Mouse (Mus musculus): ENCODE measurements at regions not wholly inside any gene's neighbourhood (a gene's known extent, or its start where the extent isn't known, plus 50 kb on each side); places are given as distances from the start of the nearest gene placed in this dataset.
A peak's percentile ranks its signal among the peaks of the same experiment; 100 is the strongest.

- no peak for DNase-seq
Observed at GRCm38 (mm10) chr8:49236021-49236821, 392.5 kb upstream of the Tenm3 start.

- DNase-seq: no peak
Observed at GRCm38 (mm10) chr8:49223841-49224420, 380.2 kb upstream of the Tenm3 start.

- no peak for DNase-seq
Observed at GRCm38 (mm10) chr8:49195333-49195640, 351.5 kb upstream of the Tenm3 start.

GRCm38 (mm10) chr8:49194592-49195332 is 351.0 kb upstream of the Tenm3 start:
- DNase-seq: no peak

- DNase-seq: no peak
Observed at GRCm38 (mm10) chr8:49186853-49187252, 343.1 kb upstream of the Tenm3 start.

GRCm38 (mm10) chr8:49175386-49175785 is 331.6 kb upstream of the Tenm3 start:
- DNase-seq: no peak

- DNase-seq: no peak
Observed at GRCm38 (mm10) chr8:49174956-49175355, 331.2 kb upstream of the Tenm3 start.

GRCm38 (mm10) chr8:49159318-49159717 is 315.6 kb upstream of the Tenm3 start:
- no peak for DNase-seq

- no peak for DNase-seq
Observed at GRCm38 (mm10) chr8:49158201-49158600, 314.4 kb upstream of the Tenm3 start.

DNA sequence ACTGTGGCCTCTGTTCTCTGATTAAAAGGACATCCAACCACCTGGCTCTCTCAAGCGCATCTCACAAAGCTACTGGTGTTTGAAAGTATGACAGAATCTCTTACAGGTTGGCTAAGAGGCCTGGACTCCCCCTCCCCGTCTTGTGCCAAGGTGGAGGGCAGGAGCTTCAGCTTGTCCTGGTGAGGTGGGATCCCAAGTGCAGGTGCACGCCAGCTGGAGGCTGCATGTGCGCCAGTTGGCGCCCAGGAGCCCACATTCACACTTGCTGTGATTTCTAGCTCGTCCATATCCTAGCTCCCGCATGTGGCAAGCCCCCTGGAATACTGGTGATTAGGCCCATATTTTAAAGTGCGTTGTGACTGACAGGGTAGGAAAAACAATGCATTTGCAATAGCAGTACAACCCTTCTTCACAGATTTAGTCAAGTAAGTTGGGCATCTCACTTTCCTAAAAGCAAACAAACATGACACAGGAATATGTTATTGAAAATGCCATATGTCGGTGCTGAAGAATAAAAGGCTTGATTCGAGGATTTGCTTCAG is 292.8 kb upstream of the Tenm3 start:
- DNase-seq: no peak

GRCm38 (mm10) chr8:49109095-49109494 is 265.3 kb upstream of the Tenm3 start:
- no peak for DNase-seq

GRCm38 (mm10) chr8:49108665-49109064 is 264.9 kb upstream of the Tenm3 start:
- no peak for DNase-seq

GRCm38 (mm10) chr8:49106531-49106930 is 262.8 kb upstream of the Tenm3 start:
- no peak for DNase-seq

GRCm38 (mm10) chr8:49101156-49101555 is 257.4 kb upstream of the Tenm3 start:
- DNase-seq: no peak

DNA sequence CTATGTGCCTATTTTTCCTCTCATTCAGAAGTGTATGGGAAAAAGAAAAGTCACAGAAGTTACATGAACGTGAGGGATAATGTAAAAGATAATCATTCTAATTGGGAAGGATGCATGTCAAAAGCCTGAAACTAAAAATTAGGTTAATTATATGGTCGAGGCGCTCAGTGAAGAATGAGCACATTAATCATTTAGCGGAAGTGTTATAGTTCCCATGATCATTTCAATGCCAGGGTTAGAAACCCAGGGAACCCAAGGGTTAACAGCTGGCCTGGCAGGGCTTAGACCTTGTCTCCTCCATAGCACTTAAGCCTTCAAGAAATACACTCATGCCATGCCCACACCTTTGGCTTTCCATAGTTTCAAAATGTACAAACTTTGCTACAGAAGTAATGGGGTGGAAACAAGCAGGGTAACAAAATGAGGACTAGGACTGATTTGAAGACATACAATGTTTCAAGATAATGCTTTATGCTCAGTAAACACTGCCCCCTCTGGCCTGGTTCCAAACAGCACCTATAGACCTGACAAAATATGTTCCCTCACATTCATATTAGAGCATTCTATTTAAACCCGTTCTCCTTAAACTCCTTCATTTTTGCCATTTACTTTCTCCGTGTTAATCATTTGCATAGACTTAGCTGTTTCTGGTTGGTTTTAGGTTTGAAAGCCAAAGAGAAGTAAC is 240.6 kb upstream of the Tenm3 start:
- DNase-seq: no peak

DNA sequence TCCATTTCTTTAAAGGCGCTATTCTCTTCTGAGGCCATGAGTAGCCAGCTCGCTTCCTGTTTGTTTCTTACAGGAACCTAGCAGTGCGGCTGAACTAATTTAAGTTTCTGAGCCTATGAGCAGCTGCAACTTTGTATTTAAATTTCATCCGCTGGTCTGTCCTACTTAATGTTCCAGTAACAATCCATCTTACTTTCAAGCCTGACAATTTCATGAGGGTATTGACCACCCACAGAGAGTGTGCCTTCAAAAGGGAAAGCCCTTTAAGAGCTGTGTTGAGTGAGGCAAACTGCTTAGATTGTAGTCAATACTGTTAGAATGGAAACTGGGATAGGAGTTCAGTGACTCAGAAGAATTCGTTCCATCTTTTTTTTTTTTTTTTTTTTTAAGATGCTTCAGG is 225.7 kb upstream of the Tenm3 start:
- no peak for DNase-seq

DNA sequence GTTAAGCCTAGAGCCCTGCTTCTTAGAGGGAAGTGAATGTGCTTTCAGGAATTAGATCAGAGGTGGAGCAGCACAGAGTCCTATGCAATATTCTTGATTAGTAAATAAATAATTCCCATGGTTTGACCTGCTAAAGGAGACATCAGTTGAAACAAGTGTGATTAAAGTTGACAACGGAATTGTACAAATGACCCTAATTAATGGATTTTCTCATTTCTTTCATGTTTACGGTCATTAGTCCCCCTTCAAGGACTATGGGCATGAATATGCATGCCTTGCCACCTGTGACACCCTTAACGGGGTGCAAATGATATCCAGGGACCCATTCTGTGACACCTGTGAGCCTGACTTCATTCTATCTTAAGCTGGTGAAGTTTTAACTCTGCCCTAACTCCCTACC is 219.5 kb upstream of the Tenm3 start:
- no peak for DNase-seq

DNA sequence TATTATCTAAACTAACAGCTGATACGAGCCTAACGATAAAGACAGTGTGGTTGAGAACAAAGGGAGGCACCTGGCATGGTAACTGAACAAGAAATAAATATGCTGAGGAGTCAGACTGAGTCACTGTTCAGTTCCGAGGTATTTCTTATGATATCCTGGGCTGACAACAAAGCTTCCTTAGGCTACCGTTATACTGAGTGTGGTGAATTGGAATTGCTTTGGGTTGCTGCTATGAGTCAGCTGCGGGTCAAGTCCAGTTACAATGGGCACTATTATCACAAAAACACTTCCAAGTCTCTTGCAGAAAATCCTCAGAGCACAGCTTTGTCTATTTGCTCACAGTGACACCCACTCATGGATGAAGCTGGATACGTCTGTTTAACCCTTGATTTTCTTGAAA is 199.5 kb upstream of the Tenm3 start:
- DNase-seq: no peak

GRCm38 (mm10) chr8:49035970-49036700 is 192.4 kb upstream of the Tenm3 start:
- no peak for DNase-seq

DNA sequence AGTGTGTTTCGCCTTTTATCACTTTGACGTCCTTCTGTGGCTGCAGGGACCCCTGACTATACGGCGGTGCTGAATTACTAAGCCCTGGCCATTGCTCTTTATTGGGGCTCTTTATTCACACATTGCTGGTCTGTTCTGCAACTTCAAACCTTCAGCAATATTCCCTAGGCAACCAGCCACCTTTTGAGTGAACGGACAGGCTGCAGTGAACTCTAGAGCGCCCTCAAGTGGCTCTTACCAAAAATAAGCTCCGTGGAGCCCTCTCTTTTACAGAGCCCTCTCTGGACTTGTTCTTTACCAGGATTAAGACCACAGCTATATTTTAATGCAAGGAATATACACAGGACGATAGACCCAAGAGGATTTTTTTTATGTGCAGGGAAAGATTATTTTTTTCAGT is 191.8 kb upstream of the Tenm3 start:
- DNase-seq: peak; percentile 20

GRCm38 (mm10) chr8:49030255-49030654 is 186.5 kb upstream of the Tenm3 start:
- DNase-seq: no peak

DNA sequence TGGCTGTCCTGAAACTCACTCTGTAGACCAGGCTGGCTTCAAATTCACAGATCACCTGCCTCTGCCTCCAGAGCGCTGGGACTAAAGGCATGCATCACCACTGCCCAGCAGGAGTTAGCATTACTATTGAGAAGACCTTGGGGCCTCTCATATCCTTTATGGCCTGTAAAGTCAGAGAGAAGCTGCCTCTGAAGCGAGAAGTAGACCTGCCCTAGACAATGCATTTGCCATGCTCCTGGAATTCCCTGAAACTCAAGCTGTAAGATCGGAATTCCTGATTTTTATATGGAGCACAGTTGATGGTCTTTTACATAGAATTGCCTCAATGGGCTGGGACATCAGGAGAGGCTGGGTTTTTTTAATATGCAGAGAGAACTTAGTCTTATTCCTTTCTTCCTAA is 174.0 kb upstream of the Tenm3 start:
- DNase-seq: no peak

- DNase-seq: no peak
Observed at GRCm38 (mm10) chr8:49015701-49016100, 171.9 kb upstream of the Tenm3 start.
